Mouse (Mus musculus): ENCODE measurements around the gene Ppp2r5c.

Gene Ppp2r5c

DNA sequence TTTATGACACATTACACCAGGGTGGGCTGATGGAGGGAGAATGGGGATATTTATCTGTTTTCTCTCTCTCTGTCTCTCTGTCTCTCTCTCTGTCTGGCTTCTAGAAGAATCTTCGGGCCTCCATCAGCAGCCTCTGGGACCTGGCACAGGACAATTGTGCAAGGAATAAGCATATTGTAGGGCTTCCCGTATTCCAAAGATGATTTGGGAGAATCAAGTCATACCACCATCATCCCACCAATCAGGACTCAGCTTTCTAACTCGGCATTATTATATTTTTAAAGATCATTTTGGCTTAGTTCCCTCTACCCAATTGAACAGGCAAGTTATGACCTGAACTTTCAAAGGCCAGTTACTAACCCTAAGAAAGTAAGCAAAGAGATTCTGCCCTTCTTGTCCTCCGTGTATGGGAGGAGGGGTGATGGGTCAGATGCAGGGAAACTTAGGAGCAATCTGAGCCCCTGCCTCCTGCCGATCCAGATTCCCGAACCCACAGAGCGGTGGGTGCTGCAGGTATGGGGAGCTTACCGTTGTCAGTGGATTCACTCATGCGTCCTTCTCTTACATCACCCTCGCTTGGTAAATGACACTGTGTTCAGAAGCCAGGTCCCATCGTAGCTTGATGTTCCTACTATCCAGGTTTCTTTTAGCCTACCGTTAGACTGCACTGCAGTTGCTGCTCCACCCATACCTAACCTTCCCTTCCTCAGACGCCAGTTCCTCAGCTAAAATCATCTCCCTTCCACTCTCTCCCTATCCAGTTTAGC lies 153.5 kb downstream of the Ppp2r5c start:
- in situ Hi-C loops (cut with MboI, MseI) = loop anchor here (5.0 kb wide), 1 partner anchor 242 kb away; the partner anchor contains the start of gene Mok

DNA sequence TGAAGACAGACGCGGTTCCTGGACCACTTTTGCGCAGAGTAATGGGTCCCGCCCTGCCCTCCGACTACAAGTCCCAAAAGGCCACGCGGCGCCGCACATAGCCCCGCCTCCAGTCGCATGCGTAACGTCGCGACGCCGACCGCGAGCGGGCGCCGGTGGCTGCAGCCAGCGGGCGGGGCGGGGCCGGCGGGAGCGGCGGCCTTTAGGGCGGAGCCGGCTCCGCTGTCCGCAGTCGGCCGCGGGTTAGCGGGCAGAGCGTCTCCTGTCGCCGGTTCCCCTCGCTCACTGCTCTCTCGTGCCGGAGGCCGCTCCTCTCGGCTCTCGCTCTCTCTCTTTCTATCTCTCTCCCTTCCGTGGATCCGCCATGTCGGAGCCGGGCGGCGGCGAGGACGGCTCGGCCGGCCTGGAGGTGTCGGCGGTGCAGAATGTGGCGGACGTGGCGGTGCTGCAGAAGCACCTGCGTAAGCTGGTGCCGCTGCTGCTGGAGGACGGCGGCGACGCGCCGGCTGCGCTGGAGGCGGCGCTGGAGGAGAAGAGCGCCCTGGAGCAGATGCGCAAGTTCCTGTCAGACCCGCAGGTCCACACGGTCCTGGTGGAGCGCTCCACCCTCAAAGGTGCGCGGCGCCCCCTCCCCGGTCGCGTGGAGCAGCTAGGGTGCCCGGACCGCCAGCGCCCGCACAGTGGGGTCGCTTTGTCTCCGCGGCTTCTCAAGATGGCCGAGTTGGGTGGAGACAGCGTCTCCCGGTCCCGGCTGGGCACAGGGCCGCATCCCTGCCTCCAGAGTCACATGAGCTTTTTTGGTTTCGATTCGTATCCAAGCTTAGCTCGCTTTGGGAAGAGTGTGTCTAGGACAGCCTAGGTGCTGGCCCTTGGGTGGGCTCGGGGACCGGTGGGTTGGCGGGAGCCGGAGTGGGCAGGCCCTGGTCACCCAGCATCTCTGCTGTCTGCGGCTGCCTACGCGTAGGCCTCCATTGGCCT lies 154.6 kb downstream of the Ppp2r5c start, which contains the start of gene Dync1h1:
Dync1h1 (plus strand) TSS at position 212 of the 978 bp plus-strand sequence.
- in situ Hi-C loops (cut with MboI, MseI) = loop anchor here (5.0 kb wide), 1 partner anchor 241 kb away; the partner anchor contains the start of gene Mok

DNA sequence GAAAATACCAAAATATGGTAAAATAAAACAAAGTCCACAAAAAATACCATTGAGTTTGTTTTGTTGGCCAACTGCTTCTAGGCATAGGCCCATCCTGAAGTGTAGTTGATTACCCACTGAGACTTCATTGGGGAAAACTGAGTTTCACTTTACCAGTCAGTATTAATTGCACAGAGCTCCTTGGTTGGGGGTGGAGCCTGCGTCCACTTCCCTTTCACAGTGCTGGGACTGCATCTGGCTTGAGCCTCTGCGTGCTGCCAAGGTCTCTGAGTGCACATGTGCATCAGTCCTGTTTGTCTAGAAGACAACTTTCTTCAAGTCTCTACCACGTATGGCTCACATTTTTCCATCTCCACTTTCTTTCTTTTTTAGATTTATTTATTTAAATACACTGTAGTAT lies 159.2 kb downstream of the Ppp2r5c start:
- in situ Hi-C loops (cut with MboI, MseI) = no loop called here

DNA sequence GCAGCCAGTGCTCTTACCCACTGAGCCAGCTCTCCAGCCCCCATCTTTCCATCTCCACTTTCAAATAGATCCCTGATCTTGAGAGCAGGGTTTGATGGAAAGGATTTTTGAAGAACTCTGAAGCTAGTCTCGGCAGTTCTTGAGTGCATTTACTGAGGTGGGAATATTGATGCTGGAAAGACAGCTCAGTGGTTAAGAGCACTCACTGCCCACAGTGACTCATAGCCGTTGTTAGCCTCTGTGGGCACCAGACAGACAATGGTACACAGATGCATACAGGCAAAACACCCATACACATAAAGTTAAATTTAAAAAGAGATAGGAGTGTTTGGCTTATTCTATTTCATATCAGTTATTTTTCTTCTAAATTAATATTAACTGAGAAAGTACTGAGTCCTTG lies 159.8 kb downstream of the Ppp2r5c start:
- in situ Hi-C loops (cut with MboI, MseI) = no loop called here

DNA sequence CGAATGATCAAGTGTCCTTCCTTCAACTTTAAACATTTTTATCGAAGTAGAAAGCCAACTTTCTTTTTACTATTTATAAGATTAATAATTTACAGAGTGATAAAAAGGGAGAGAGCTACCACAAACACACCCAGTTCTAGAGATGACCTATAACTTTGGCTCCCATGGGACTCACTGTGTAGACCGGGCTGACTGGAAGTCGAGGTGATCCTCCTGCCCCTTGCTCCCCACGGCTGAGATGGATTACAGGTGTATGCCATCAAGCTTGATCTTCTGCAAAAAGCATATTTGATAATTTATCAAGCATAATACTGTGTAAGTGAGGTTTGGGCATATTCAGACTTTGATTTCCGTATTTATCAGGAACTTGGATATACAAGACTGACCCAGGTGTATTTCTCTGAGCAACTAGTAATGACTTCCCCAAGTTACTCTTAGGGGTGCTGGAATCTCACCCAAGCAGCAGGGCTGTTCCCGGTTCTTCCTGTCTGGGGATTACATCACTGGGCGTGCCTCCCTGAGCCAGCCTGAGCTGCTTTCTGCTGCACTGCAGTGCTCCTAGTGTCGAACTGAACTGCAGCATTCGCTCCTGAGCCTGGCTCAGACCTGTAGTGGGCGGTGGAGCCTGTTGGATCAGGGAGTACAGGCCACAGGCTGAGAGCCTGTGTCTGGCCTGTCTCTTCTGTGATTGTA lies 161.7 kb downstream of the Ppp2r5c start:
- in situ Hi-C loops (cut with MboI, MseI) = no loop called here

DNA sequence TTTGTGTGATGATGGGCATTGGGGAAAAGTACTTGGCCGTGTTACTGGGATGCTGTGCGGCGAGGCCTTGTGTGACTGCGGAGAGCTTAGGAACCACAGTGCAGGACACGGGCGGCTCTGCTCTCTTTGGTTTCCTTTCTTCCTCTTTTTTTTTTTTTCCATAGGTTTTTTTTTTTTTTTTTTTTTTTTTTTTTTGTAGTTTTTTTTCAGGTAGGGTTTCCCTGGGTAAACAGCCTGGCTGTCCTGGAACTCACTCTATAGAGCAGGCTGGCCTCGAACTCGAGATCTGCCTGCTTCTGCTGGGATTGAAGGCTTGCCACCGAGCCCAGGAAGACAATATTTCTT lies 162.2 kb downstream of the Ppp2r5c start:
- in situ Hi-C loops (cut with MboI, MseI) = no loop called here

DNA sequence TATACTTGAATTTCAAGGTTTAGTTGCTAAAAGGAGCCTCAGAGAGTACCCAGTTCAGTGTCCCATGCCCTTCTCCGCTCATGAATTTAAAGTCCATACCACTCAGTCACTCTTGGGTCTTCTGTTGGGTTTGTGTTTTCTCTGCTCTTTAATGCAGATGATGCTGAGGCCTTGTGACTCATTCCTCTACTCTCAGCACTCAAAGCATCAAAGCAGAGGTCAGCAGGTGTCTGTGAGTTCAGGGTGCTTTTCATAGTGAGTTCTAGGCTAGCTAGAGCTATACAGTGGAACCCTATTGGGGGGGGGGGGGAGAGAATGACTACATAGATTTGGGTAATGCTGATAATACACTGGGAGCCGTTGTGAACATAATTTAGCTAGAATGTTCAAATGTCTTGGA lies 163.8 kb downstream of the Ppp2r5c start:
- in situ Hi-C loops (cut with MboI, MseI) = no loop called here

DNA sequence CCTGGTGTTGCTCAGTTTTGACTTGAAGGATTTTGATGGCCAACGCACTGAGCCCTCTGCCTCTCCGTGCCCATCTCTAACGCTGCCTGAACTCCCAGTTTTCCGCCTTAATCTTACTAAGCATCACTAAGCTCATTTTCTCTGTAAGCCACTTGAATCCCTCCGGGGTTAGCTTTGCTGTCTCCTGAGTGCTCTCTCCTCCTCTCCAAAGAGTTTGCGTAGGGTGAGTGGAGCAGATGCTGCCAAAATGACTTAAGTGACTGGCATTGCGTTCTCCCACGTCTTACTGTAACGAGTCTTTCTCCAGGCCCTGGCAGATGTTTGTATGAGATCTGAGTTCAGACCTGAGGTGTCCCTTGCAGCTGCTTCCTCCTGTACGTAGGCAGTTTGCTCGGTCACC lies 183.1 kb downstream of the Ppp2r5c start:
- in situ Hi-C loops (cut with MboI, MseI) = no loop called here

All from T-helper 2 cell (primary cell).